Mouse (Mus musculus) R1 (cell line): ENCODE data around the gene Twnk.

Experiments used
- DNase-seq: peaks from one replicate; pipeline ENCODE4 v3.0.0-alpha.2; 2018; ENCODE audit warnings: low read depth, low spot score

The Twnk gene

GRCm38 (mm10) chr19:45049523-45049922, 44.1 kb downstream of the Twnk start:
- DNase-seq, result no peak

- no peak for DNase-seq
These were observed 48.0 kb downstream of the Twnk start for GRCm38 (mm10) chr19:45053451-45053850.

- DNase-seq, result no peak
These were observed 49.6 kb downstream of the Twnk start for GRCm38 (mm10) chr19:45054892-45055690.

DNA sequence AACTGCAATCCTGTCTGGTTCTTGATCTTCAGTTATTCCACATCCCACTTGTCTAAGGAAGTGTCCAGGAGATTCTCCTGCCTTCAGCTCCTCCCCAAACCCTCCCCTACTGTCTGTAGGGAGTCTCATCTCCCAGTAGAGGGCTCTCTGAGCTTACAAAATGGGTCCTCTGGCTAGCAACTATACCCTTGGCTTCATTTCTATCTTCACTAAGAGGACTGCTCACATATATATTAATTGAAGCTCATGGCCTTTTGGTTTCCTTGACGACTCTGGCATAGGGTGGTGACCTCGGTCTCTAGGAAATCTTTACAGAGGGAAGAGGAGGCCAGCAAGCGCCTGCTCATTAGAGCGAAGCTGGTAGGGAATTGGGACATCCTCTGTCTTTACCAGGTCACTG, 50.9 kb downstream of the Twnk start:
- peak; percentile 75 for DNase-seq

DNA sequence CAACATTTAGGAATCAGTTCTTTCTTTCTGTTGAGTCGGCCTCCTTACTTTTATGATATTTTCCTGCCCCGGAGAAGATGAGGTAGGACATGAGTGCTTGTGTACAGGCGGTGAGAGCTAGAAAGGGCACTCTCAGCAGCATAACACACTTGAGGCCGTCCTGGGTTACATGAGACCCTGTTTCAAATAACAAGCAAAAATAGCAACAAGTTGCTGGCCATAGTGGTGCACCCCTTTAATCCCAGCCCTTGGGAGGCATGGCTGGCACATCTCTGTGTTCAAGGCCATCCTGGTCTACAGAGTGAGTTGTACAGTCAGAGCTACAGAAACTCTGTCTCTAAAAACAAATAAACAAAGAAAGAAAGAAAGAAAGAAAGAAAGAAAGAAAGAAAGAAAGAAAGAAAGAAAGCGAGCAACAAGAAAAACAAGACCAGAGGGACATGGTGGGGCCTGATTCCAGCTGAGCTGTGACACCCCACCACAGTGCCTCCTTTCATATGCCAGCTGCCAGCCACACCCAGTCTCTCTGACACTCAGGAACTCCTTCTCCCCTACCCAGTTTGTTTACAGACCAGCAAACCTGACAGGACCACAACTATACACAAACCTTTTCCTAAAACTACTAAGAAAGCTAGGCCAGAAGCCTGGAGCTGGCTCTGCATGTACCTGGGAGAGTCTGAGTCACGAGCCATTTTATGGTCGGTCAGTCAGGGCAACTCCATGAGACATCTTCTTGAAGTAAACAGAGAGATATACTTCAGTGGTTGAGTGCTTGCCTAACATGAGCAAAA, 51.6 kb downstream of the Twnk start:
- no peak for DNase-seq

- no peak for DNase-seq
These were observed 52.3 kb downstream of the Twnk start for GRCm38 (mm10) chr19:45057724-45058112.

GRCm38 (mm10) chr19:45058113-45058839, 52.8 kb downstream of the Twnk start:
- DNase-seq, result peak; percentile 99

GRCm38 (mm10) chr19:45058841-45059240, 53.4 kb downstream of the Twnk start:
- no peak for DNase-seq
